Mouse (Mus musculus) right cerebral cortex, postnatal 36 days (tissue): Measurements from ENCODE around the gene Zfp580.

Experiments used
- DNase-seq, 2 experiments: peaks; one replicate each; pipeline ENCODE4 v3.0.0; 2022; ENCODE audit warnings: low spot score in 2 of 2, mixed read lengths in 1 of 2

The Zfp580 gene

GRCm38 (mm10) chr7:5035628-5036027 lies 15.7 kb upstream of the Zfp580 start:
- DNase-seq = no peak

GRCm38 (mm10) chr7:5036136-5036535 lies 15.2 kb upstream of the Zfp580 start:
- no peak for DNase-seq

- no peak for DNase-seq
Measured at GRCm38 (mm10) chr7:5037026-5037425, 14.3 kb upstream of the Zfp580 start.

GRCm38 (mm10) chr7:5037467-5037866 lies 13.9 kb upstream of the Zfp580 start:
- DNase-seq = no peak

GRCm38 (mm10) chr7:5038109-5038732 lies 13.1 kb upstream of the Zfp580 start, which contains the start of gene Zfp784:
Zfp784 (minus strand) TSS chr7:5038446.
- peak; percentile 83 to 86 for DNase-seq

GRCm38 (mm10) chr7:5038940-5039339 lies 12.4 kb upstream of the Zfp580 start:
- DNase-seq = no peak

- no peak for DNase-seq
Measured at GRCm38 (mm10) chr7:5044981-5045380, 6.4 kb upstream of the Zfp580 start.

GRCm38 (mm10) chr7:5046112-5046511 lies 5.2 kb upstream of the Zfp580 start:
- DNase-seq = no peak

- no peak for DNase-seq
Measured at GRCm38 (mm10) chr7:5047313-5047712, 4.0 kb upstream of the Zfp580 start.

GRCm38 (mm10) chr7:5052438-5052837 lies 1.1 kb downstream of the Zfp580 start:
- DNase-seq = no peak

GRCm38 (mm10) chr7:5052931-5053343 lies 1.6 kb downstream of the Zfp580 start:
- DNase-seq = no peak

- DNase-seq = no peak
Measured at GRCm38 (mm10) chr7:5053456-5054179, 2.3 kb downstream of the Zfp580 start.

- DNase-seq = peak; percentile 44 to 53
Measured at GRCm38 (mm10) chr7:5056651-5057263, 5.4 kb downstream of the Zfp580 start.

- DNase-seq = no peak
Measured at GRCm38 (mm10) chr7:5057381-5057780, 6.0 kb downstream of the Zfp580 start.

- DNase-seq = no peak
Measured at GRCm38 (mm10) chr7:5057804-5058203, 6.5 kb downstream of the Zfp580 start.

GRCm38 (mm10) chr7:5058631-5059030 lies 7.3 kb downstream of the Zfp580 start:
- no peak for DNase-seq

- no peak for DNase-seq
Measured at GRCm38 (mm10) chr7:5059421-5059820, 8.1 kb downstream of the Zfp580 start.

- DNase-seq = peak; percentile 73 to 76
Measured at GRCm38 (mm10) chr7:5060239-5060731, 8.9 kb downstream of the Zfp580 start.

GRCm38 (mm10) chr7:5060944-5061773 lies 9.8 kb downstream of the Zfp580 start:
- DNase-seq = peak; percentile 97

- DNase-seq = peak; percentile 90 to 92
Measured at GRCm38 (mm10) chr7:5061774-5062359, 10.5 kb downstream of the Zfp580 start, which contains the start of gene U2af2. U2af2 (plus strand) TSS chr7:5062143.

- DNase-seq = no peak
Measured at GRCm38 (mm10) chr7:5062360-5063001, 11.1 kb downstream of the Zfp580 start.
